Mouse (Mus musculus): ENCODE data around the gene 2310034C09Rik. TPM values are rescaled to one million over a fixed set of nuclear protein-coding genes. Genes with fewer than 3 reads are reported as not detected.

The 2310034C09Rik gene
- polyA plus RNA-seq, 1 experiment from 2014 or later: 66.3 TPM

DNA sequence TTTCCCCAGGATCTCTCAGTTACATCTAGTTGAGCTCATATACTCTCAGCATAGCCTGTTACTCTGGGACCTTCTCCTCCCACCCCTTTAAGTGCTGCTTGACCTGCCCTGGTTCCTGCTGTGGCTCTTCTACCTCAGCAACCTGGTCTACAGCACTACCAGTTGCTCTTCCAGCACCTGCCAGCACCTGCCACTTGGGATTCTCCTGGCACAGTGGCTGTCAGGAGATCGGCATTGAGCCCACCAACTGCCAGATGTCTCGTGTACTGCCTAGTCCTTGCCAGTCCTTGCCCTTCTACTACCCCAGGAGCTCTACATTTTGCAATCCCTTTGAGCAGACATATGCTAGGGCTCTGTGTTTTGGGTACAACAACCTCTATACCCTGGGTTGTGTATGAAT lies 28.1 kb downstream of the 2310034C09Rik start:
- WGBS: 77% methylated on average over 2 of the region's 2 CpGs
- H3K4me1 ChIP-seq: no peaks in the 10 kb centered on the region
- H3K27ac ChIP-seq (replicated peaks): no peak overlapping the region
- no peaks in the 10 kb centered on the region for H3K9me3 ChIP-seq (replicated peaks)
- H3K36me3 ChIP-seq: no peaks in the 10 kb centered on the region
- H3K27me3 ChIP-seq: no peaks in the 10 kb centered on the region
- no peak overlapping the region for H3K4me3 ChIP-seq (replicated peaks)
- ATAC-seq (ENCODE audit: insufficient number of reproducible peaks, low FRiP score, low TSS enrichment, low read depth): no peak
- no peak overlapping the region for H3K9ac ChIP-seq
- H3K4me2 ChIP-seq (replicated peaks): no peak overlapping the region

Other genes with a start within 250 kb of the 2310034C09Rik start
- 8.8 and 11.2 TPM in 2 replicates for gene Cldn8, start 195.7 kb upstream of the 2310034C09Rik start, polyA plus RNA-seq (2015; fragmentation: Nextera tagmentation; extraction: Ambion mirVana)
- 0.91 and 1.5 TPM in 2 replicates for gene Krtap24-1, start 146.6 kb upstream of the 2310034C09Rik start, polyA plus RNA-seq (2015; fragmentation: Nextera tagmentation; extraction: Ambion mirVana)
- gene 2310079G19Rik, start 131.2 kb upstream of the 2310034C09Rik start, polyA plus RNA-seq (2015; fragmentation: Nextera tagmentation; extraction: Ambion mirVana): not detected in 2 replicates
- 2.8 and 4.4 TPM in 2 replicates for gene Krtap26-1, start 111.1 kb upstream of the 2310034C09Rik start, polyA plus RNA-seq (2015; fragmentation: Nextera tagmentation; extraction: Ambion mirVana)
- 0.28 TPM in 1 of 2 replicates, not detected in the other for gene Krtap27-1, start 87.2 kb upstream of the 2310034C09Rik start, polyA plus RNA-seq (2015; fragmentation: Nextera tagmentation; extraction: Ambion mirVana)
- gene 2310061N02Rik, start 50.9 kb upstream of the 2310034C09Rik start, polyA plus RNA-seq (2015; fragmentation: Nextera tagmentation; extraction: Ambion mirVana): not detected in 2 replicates
- gene Krtap13-1, start 30.0 kb upstream of the 2310034C09Rik start, polyA plus RNA-seq (2015; fragmentation: Nextera tagmentation; extraction: Ambion mirVana): 1.1 and 1.6 TPM in 2 replicates
- 38.5 and 75.7 TPM in 2 replicates for gene Krtap13, start 7.2 kb upstream of the 2310034C09Rik start, polyA plus RNA-seq (2015; fragmentation: Nextera tagmentation; extraction: Ambion mirVana)
- 0.24 and 0.71 TPM in 2 replicates for gene 2310057N15Rik, start 15.4 kb downstream of the 2310034C09Rik start, polyA plus RNA-seq (2015; fragmentation: Nextera tagmentation; extraction: Ambion mirVana)
- 4.4 and 6.1 TPM in 2 replicates for gene Gm5965, start 19.0 kb downstream of the 2310034C09Rik start, polyA plus RNA-seq (2015; fragmentation: Nextera tagmentation; extraction: Ambion mirVana)
- gene Gm20741, start 53.4 kb downstream of the 2310034C09Rik start, polyA plus RNA-seq (2015; fragmentation: Nextera tagmentation; extraction: Ambion mirVana): 37.2 and 90.3 TPM in 2 replicates
- 0.26 TPM in 1 of 2 replicates, not detected in the other for gene Krtap15, start 61.4 kb downstream of the 2310034C09Rik start, polyA plus RNA-seq (2015; fragmentation: Nextera tagmentation; extraction: Ambion mirVana)
- 0.41 TPM in 1 of 2 replicates, not detected in the other for gene Krtap14, start 67.3 kb downstream of the 2310034C09Rik start, polyA plus RNA-seq (2015; fragmentation: Nextera tagmentation; extraction: Ambion mirVana)
- gene Krtap19-1, start 110.6 kb downstream of the 2310034C09Rik start, polyA plus RNA-seq (2015; fragmentation: Nextera tagmentation; extraction: Ambion mirVana): not detected in 2 replicates
- not detected in 2 replicates for gene Krtap19-2, start 115.4 kb downstream of the 2310034C09Rik start, polyA plus RNA-seq (2015; fragmentation: Nextera tagmentation; extraction: Ambion mirVana)
- not detected in 2 replicates for gene Krtap19-3, start 119.2 kb downstream of the 2310034C09Rik start, polyA plus RNA-seq (2015; fragmentation: Nextera tagmentation; extraction: Ambion mirVana)
- gene Krtap19-4, start 126.2 kb downstream of the 2310034C09Rik start, polyA plus RNA-seq (2015; fragmentation: Nextera tagmentation; extraction: Ambion mirVana): not detected in 2 replicates
- gene Krtap19-5, start 137.6 kb downstream of the 2310034C09Rik start, polyA plus RNA-seq (2015; fragmentation: Nextera tagmentation; extraction: Ambion mirVana): not detected in 2 replicates
- 0.70 TPM in 1 of 2 replicates, not detected in the other for gene Krtap19-9b, start 173.4 kb downstream of the 2310034C09Rik start, polyA plus RNA-seq (2015; fragmentation: Nextera tagmentation; extraction: Ambion mirVana)
- 0.29 and 0.30 TPM in 2 replicates for gene Krtap16-3, start 204.0 kb downstream of the 2310034C09Rik start, polyA plus RNA-seq (2015; fragmentation: Nextera tagmentation; extraction: Ambion mirVana)